Mouse (Mus musculus) frontal cortex, postnatal 14 days (tissue): ENCODE data around the gene Sept7.
"Not testable (repeated sequence)": the region's sequence is repeated elsewhere in the genome, so short reads cannot be mapped to it uniquely, and the experiment has no call there.

Experiments
- DNase-seq, 2 experiments: peaks; one replicate each; pipeline ENCODE4 v3.0.0; 2022; ENCODE audit warnings: low spot score in 2 of 2

The Sept7 gene

GRCm38 (mm10) chr9:25252283-25252726 is at the start of gene Sept7:
Gene Sept7 (plus strand): TSS chr9:25252439.
- peak; percentile 98 to 99 for DNase-seq

DNA sequence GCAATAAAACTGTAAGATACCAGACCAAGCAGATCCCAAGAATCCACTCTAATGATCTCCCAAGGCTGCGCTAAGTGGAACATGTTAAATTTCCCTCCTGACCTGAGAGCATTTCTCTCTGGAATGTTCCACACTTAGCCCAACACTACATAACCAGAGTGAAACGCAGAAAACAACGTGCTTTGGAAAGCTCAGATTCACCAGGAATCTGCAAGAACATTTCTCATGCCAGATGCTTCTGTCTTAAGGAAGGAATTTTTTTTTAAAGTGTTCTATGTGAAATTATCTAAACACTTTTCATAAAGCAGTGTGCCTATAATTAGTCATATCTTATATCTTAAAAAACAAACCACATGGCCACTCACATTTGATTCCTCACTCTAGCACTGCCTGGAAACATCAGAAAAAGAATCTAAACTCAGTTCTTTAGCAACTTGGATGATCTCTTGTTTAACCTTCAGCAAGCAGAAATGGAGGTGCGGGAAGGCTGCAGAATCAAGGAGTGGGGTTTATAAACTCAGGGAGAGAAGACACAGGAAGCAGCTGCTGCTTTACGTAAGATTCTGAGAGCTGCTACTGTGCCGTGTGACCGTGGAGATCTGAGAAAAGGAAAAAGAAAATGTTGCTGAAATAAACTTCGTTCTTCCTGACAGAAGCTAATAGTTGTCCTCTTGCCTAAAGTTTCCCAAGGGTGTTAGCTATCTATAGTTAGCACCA is 44.0 kb upstream of the Sept7 start:
- peak in 1 of 2 experiments; percentile 24 for DNase-seq

DNA sequence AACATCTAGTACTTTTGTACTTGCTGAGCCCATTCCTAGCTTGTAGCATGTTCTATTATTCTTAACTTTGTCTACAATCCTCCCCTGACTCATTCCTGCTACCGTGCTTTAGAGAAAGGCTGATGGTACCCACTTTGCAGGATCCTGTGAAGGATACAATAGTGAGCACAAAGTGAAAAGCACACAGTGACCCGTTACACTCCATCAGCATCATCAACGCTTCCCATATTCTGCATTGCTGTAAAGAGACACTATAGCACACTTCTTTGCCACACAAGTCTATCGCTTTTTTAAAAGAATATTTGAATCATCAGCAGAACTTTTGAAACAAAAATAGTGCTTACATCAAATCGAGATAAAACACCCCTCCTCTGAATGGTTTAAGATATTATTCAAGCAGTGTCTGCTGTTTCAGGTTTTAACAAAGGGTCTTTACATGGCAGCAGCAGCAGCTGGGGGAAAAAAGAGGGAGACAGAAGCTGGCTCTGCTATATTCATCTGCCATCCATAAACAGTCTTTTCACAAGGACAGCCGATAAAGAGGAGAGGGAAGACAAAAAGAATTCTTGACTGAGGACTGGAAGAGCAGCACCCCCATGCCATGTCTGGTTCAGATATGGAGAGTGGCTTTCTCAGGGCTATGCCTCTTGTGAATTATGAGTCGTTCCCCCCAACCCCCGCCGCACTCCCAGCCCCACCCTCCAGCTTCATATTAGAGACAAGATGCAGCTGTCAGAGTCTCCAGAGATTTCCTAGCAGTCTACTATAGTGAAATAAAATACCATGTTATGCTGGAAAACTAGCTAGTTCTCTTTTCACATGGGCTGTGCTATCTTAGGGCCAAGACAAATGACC is 39.7 kb upstream of the Sept7 start:
- DNase-seq, result no peak

DNA sequence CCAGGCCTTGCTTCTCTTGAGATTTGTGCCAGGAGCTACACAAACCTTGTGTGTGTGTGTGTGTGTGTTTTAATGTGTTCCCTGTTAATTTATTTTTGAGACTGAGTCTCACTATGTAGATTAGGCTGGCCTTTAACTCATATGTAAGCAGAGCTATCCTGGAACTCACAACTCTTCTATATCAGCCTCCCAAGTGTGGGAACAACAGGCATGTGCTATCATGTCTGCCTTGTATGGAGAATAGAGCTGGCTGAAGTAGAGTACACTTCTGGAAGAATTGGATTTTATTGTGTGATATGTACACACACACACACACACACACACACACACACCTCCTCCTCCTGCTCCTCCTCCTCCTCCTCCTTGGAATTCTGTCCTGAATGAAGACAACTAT is 39.1 kb upstream of the Sept7 start:
- no peak for DNase-seq

DNA sequence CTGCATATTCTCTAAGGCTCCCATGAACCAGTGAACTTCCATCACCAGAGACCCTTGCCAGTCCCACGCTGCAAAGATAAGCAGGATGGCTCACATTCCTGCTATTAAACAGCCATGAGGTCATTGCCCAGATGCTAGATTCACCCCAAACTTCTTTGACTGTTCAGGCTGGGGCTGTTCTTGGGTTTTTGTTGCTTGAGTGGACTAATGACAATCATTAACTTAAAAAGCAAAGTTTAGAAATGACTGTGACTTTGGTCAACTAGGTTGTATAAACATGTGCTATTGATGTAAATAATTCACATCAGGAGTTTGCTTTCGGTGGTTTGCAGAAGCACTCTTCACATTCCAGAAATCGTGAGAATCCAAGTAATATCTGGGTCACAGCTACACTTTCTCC is 36.8 kb upstream of the Sept7 start:
- DNase-seq, result no peak

- DNase-seq, result no peak
Observed at GRCm38 (mm10) chr9:25216210-25216609, 36.0 kb upstream of the Sept7 start.

GRCm38 (mm10) chr9:25218954-25219353 is 33.3 kb upstream of the Sept7 start:
- no peak for DNase-seq

GRCm38 (mm10) chr9:25219882-25220281 is 32.4 kb upstream of the Sept7 start:
- no peak for DNase-seq

DNA sequence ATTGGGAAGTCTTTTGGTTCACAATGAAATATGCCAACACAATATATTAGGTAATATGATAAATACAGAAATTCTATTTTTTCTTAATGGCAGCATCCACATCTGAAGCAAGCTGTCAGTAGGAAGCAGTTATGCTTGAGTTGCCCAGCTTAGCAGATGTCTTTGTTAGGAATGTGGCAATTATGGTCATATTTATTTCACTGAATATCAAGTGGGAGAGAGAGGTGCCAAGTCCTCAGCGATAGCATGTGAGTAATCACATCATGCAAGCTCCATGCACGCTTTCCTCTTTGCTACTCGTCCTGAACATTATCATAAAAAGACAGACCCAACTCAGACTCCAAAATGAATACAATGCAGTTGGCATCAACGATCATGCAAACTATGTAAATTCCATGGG is 27.3 kb upstream of the Sept7 start:
- no peak for DNase-seq

DNA sequence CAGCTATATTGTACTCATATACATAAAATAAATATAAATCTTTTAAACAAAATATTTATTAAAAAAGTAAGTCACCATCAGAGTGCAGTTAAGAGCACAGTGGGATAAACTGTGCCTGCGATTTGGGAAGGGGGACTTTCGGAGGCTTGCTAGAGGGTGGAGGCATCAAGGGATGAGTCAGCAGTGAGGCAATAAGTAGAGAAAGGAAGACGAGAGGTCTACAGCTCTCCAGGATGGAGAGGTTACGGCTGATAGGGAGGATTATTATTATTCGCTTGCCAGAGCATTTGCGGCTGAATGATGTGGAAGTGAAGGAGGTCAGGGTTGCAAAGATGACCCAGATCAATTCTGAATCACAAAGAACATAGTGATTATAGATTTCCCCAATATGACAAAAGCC is 22.5 kb upstream of the Sept7 start:
- DNase-seq, result no peak

DNA sequence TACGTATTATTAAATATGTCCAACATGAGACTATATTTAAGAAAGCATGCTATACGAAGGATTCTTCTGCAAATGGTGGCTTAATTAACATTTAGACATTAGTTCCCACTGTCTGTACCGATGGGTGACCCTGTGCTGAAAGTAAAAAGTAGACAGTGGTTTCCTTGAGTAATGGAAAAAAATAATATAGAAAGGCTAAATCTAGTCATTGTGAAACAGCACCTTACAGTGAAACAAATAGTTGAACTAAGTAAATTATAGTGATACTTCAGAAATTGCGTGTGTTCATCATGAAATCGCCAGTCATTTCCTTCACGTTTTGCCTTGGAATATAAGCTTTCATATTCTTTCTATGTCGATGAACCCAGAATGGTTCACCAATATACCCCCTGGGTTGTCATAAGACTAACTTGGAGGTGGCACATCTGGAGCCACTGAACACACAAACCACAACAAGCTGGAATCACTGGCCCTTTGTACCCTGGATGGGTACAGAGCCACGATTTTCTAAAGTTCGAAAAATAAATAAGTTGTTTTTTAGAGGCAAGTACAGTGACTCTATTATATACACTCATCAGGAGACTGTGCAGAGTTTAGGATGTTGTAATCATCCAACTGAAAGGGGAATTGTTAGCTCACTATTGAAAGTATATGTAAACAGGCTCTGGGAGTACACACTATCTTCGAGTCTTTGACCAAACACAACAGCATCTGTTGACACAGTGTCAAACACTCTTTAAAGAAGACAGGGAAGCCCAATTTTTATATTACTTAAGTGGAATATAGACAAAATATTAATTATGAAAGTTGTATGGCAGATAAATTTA is 21.8 kb upstream of the Sept7 start:
- DNase-seq, result no peak

DNA sequence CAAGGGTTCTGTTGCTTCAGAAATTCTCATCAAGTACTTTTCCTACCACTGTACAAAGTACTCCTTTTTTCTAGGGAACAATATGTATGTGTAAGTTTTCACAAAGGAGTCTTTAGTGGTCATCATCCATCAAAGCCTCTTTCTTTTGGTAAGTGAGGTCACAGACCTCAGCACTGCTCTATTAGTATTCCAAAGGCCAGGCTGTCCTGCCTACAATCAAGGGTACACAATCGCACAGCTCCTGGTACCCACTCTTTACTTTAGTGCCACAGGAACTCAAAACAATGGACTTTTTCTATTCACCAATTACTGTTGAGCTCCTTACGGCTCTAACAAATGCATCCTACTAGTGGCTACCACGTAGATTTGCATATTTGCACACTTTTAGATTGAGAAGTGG is 11.2 kb upstream of the Sept7 start:
- no peak for DNase-seq

DNA sequence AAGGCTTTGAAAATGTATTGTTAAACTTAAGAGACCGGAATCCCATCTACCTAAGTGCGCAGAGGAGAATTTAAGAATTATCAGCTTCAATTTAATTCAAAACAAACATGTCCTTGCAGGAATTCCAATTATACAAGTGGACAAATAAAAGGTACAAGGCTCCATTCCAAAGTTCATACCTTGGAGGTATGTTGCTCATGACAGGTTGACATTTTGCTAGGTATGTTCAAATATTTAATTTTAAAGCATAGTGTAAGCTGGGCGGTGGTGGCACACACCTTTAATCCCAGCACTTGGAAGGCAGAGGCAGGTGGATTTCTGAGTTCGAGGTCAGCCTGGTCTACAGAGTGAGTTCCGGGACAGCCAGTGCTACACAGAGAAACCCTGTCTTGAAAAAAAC is 10.5 kb upstream of the Sept7 start:
- not testable (repeated sequence) for DNase-seq

- DNase-seq, result no peak
Observed at GRCm38 (mm10) chr9:25242266-25242665, 10.0 kb upstream of the Sept7 start.

GRCm38 (mm10) chr9:25243926-25244657 is 8.1 kb upstream of the Sept7 start:
- DNase-seq, result no peak

- no peak for DNase-seq
Observed at GRCm38 (mm10) chr9:25245125-25245524, 7.1 kb upstream of the Sept7 start.

- no peak for DNase-seq
Observed at GRCm38 (mm10) chr9:25246508-25246907, 5.7 kb upstream of the Sept7 start.

GRCm38 (mm10) chr9:25251174-25251573 is 1.1 kb upstream of the Sept7 start:
- no peak for DNase-seq

DNA sequence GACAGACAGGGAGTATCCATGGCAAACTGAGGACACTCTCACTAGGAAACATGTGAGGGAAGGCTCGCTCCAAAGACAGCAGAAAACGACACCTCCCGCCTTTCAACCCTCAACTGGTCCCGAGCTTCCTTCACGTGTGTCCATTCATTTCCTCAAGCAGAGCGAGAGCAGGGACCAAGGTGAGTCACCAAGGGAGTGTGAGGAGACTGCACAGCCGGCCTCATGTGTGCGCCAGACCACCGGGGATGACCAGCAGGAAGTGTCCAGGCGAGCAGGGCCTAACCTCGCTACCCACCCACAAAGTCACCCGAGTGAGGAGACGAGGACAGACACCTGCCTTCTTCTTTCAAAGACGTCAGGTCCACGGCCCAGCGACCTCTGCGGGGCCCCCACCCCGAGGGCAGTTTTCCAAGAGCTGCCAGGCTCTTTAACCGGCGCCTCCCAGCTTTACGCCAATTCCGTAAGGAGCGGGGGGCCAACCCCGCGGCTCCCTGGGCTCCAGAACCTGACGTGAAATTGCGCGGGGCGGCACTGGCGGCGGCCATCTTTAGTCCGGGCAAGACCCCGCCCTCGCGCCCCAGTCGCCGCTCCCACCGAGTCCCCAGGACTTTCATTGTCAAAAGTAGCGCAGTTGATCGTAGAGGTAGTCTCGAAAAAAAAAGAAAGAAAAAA is 492 bp upstream of the Sept7 start:
- peak; percentile 85 to 88 for DNase-seq

GRCm38 (mm10) chr9:25252759-25253477 is 679 bp downstream of the Sept7 start:
- peak; percentile 50 to 65 for DNase-seq
